Mouse (Mus musculus) neural tube, embryonic 13.5 days (tissue): ENCODE results near the gene Tmem213. TPM values are rescaled to one million over a fixed set of nuclear protein-coding genes. Genes with fewer than 3 reads are reported as not detected.

ENCODE experiments used
- ATAC-seq: fragments of 200-750 bp; cut with Nextera tagmentation; 2 replicates; pipeline ENCODE4 v1.8.0; 2017; ENCODE audit warnings: low read depth, mild to moderate bottlenecking, moderate TSS enrichment, moderate library complexity
- H3K27ac ChIP-seq: fragments of 300-500 bp; sonication (generic); replicated peaks from 2 replicates; pipeline ENCODE4 v1.5.1; 2015; ENCODE audit warnings: moderate library complexity, mild to moderate bottlenecking, inconsistent platforms
- H3K27me3 ChIP-seq: fragments of 300-500 bp; sonication (generic); 2 replicates; pipeline ENCODE4 v1.6.1; 2015; ENCODE audit warnings: mild to moderate bottlenecking, inconsistent platforms
- H3K36me3 ChIP-seq: fragments of 300-500 bp; sonication (generic); 2 replicates; pipeline ENCODE4 v1.6.1; 2015; ENCODE audit warnings: mild to moderate bottlenecking, inconsistent platforms
- H3K4me1 ChIP-seq: fragments of 300-500 bp; sonication (generic); replicated peaks from 2 replicates; pipeline ENCODE4 v1.6.1; 2015; ENCODE audit warnings: inconsistent platforms
- H3K4me2 ChIP-seq: fragments of 300-500 bp; sonication (generic); 2 replicates; pipeline ENCODE4 v1.6.1; 2015; ENCODE audit warnings: inconsistent platforms, mild to moderate bottlenecking, moderate library complexity
- H3K4me3 ChIP-seq: fragments of 300-500 bp; sonication (generic); 2 replicates; pipeline ENCODE4 v1.5.1; 2015; ENCODE audit warnings: mild to moderate bottlenecking, inconsistent platforms
- H3K9ac ChIP-seq: fragments of 300-500 bp; sonication (generic); 2 replicates; pipeline ENCODE4 v1.6.1; 2015; ENCODE audit warnings: moderate library complexity, mild to moderate bottlenecking, inconsistent platforms
- H3K9me3 ChIP-seq: fragments of 300-500 bp; sonication (generic); 2 replicates; pipeline ENCODE4 v1.6.1; 2016; ENCODE audit warnings: inconsistent platforms
- WGBS: fragments of 180-500 bp; shearing (Covaris S2); methylation state at CpG from one replicate; pipeline ENCODE4 v1.1.7; 2015; 5-methylcytosine and 5-hydroxymethylcytosine counted together
- polyA plus RNA-seq: library from polyadenylated mRNA; unstranded; fragments of >200 nt; fragmentation: Nextera tagmentation; extraction: Ambion mirVana; gene quantifications from 2 replicates; pipeline ENCODE4 v1.2.1, GENCODE M21; 2015

Tmem213 gene
- polyA plus RNA-seq, 1 experiment from 2014 or later = not detected

DNA sequence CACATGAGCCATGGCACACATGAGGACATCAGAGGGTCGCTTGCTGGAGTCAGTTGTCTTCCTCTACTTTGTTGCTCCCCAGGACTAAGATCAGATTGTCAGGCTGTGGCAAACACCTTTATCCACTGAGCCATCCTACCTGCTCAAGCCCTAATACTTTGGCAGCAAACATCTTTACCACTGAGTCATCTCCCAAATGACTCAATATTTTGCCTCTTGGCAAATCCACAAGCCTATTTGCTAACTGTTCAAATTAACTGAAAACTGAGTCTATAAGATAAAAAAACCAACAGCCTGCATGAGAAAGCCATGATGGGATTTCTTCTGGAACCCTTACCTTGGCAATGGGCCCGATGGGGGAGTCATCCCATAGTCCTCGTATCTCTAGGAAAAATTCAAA lies 30.0 kb downstream of the Tmem213 start:
- no peak for ATAC-seq
- H3K4me1 ChIP-seq = no peaks in the 10 kb centered on the region
- no peaks in the 10 kb centered on the region for H3K9me3 ChIP-seq
- H3K9ac ChIP-seq = no peak overlapping the region
- H3K27me3 ChIP-seq = no peaks in the 10 kb centered on the region
- no peak overlapping the region for H3K27ac ChIP-seq
- 91% methylated on average over 3 of the region's 3 CpGs for WGBS
- H3K4me3 ChIP-seq = no peak overlapping the region
- H3K36me3 ChIP-seq = peaks cover 84% of the 10 kb centered on the region
- H3K4me2 ChIP-seq = no peak overlapping the region

GRCm38 (mm10) chr6:38140402-38140801 lies 31.3 kb downstream of the Tmem213 start:
- ATAC-seq = no peak
- H3K27ac ChIP-seq = no peak overlapping the region
- H3K4me1 ChIP-seq = 0 out of 2 replicates have a peak, but pooled peaks cover 9% of the 10 kb centered on the region
- 94% methylated on average over 9 of the region's 9 CpGs for WGBS
- no peak overlapping the region for H3K9ac ChIP-seq
- H3K9me3 ChIP-seq = no peaks in the 10 kb centered on the region
- H3K4me2 ChIP-seq = no peak overlapping the region
- peaks cover 79% of the 10 kb centered on the region for H3K36me3 ChIP-seq
- H3K4me3 ChIP-seq = no peak overlapping the region
- no peaks in the 10 kb centered on the region for H3K27me3 ChIP-seq

DNA sequence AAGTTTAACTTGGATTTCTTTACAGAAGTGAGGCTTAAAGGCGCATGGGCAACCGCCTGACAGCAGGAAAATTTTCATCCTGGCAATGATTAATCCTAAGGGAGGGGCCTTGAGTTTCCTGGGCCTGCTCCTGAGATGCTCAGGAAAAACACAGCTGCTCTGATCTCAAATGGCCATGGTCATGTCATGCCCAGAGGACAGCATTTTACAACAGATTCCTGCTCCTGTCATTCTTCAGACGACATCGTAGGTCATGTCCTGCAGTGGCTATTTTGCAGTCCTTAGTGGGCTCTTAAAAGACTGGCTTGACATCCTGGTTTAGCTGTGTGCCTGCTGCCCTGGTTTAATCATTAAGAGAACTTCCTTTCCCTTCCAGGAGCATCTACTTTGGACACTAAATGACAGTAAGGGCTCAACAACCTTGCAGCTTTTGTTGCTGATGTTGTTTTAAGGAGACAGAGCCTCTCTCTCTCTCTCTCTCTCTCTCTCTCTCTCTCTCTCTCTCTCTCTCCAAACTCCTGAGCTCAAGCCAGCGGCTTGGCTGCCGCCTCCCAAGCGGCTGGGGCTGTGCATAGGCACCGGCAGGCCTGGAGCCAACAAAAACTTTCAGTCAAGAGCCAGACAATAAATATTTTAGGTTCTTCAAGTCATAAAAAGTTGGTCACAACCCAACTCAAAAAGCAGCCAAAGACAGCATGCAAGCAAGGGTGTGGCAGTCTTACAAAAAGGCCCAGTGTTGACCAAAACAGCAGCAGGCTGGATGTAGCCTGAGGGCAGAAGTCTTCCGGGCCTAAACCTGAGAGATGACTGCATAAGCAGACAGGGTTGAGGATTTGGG lies 35.3 kb downstream of the Tmem213 start:
- Histone ChIP-seq H3K27me3 (no peaks in the 10 kb centered on the region), H3K4me2 (no peak overlapping the region), H3K4me3 (no peak overlapping the region), H3K4me1 (0 out of 2 replicates have a peak, but pooled peaks cover 16% of the 10 kb centered on the region), H3K9me3 (no peaks in the 10 kb centered on the region), H3K9ac (no peak overlapping the region), H3K27ac (peak overlapping the region; percentile 33; the same call in 1 of the 2 replicates), H3K36me3 (peaks cover 80% of the 10 kb centered on the region)
- 60% methylated on average over 9 of the region's 9 CpGs for WGBS
- no peak for ATAC-seq

- Histone ChIP-seq H3K4me2 (no peak overlapping the region), H3K9me3 (no peaks in the 10 kb centered on the region), H3K9ac (no peak overlapping the region), H3K4me3 (no peak overlapping the region), H3K27ac (peak overlapping the region; percentile 57), H3K36me3 (peaks cover 77% of the 10 kb centered on the region), H3K27me3 (no peaks in the 10 kb centered on the region), H3K4me1 (0 out of 2 replicates have a peak, but pooled peaks cover 16% of the 10 kb centered on the region)
- ATAC-seq = no peak
- 68% methylated on average over 8 of the region's 8 CpGs for WGBS
Observed at GRCm38 (mm10) chr6:38145463-38146065, 36.5 kb downstream of the Tmem213 start.

- Histone ChIP-seq H3K9ac (no peak overlapping the region), H3K4me2 (no peak overlapping the region), H3K36me3 (peaks cover 73% of the 10 kb centered on the region), H3K4me1 (0 out of 2 replicates have a peak, but pooled peaks cover 16% of the 10 kb centered on the region), H3K4me3 (no peak overlapping the region), H3K9me3 (no peaks in the 10 kb centered on the region), H3K27ac (no peak overlapping the region), H3K27me3 (no peaks in the 10 kb centered on the region)
- WGBS = 87% methylated on average over 5 of the region's 5 CpGs
- no peak for ATAC-seq
Observed at GRCm38 (mm10) chr6:38147301-38147700, 38.2 kb downstream of the Tmem213 start.

DNA sequence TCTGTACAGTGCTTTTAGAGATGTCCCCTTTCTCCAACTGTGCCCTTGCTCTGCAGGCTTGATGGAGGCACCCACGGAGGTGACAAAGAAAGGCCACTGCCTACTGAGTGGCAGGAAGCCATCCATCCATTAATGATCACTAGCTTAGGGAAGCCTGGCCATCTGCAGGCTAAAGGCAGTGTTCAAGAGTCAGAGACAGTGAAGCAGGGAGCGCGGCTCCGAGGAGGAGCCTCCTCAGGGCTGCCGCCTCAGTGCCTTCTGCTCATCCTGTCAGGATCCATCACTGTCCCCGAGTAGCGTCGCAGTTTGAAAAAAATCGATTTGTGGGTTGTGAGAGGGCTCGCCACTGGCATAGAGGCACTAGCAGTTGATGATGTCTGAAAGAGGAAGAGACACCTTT lies 39.6 kb downstream of the Tmem213 start:
- Histone ChIP-seq H3K27ac (no peak overlapping the region), H3K27me3 (no peaks in the 10 kb centered on the region), H3K4me1 (0 out of 2 replicates have a peak, but pooled peaks cover 16% of the 10 kb centered on the region), H3K36me3 (peaks cover 77% of the 10 kb centered on the region), H3K4me3 (no peak overlapping the region), H3K4me2 (no peak overlapping the region), H3K9me3 (no peaks in the 10 kb centered on the region), H3K9ac (no peak overlapping the region)
- ATAC-seq = no peak
- WGBS = 93% methylated on average over 10 of the region's 10 CpGs

DNA sequence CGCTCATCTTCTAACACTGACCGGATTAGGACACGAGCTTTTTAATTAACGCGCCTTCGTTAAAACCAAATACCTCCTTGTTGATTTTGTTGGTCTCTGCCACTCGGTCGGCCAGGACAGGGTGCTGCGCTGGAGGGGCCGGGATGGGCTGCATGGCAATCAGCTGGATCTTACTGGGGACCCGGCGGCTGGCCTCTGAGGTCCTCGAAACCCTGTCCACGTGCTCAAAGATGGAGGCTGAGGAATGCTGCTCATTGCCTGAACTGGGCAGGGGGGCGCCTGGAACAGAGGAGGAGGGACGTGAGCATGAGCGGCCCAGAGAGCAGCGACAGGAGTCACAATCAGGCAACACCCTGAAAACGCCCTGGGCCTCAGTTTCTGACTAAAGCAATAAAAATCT lies 40.4 kb downstream of the Tmem213 start:
- no peak overlapping the region for H3K9ac ChIP-seq
- H3K27ac ChIP-seq = no peak overlapping the region
- no peak overlapping the region for H3K4me3 ChIP-seq
- 0 out of 2 replicates have a peak, but pooled peaks cover 13% of the 10 kb centered on the region for H3K4me1 ChIP-seq
- no peak overlapping the region for H3K4me2 ChIP-seq
- no peaks in the 10 kb centered on the region for H3K9me3 ChIP-seq
- no peaks in the 10 kb centered on the region for H3K27me3 ChIP-seq
- WGBS = 89% methylated on average over 19 of the region's 19 CpGs
- H3K36me3 ChIP-seq = peaks cover 79% of the 10 kb centered on the region
- no peak for ATAC-seq

- Histone ChIP-seq H3K9me3 (no peaks in the 10 kb centered on the region), H3K4me2 (no peak overlapping the region), H3K9ac (no peak overlapping the region), H3K4me1 (no peaks in the 10 kb centered on the region), H3K27me3 (no peaks in the 10 kb centered on the region), H3K36me3 (peaks cover 84% of the 10 kb centered on the region), H3K4me3 (no peak overlapping the region), H3K27ac (no peak overlapping the region)
- WGBS = 85% methylated on average over 11 of the region's 11 CpGs
- no peak for ATAC-seq
Observed at GRCm38 (mm10) chr6:38152305-38152704, 43.2 kb downstream of the Tmem213 start.

- H3K36me3 ChIP-seq = peaks cover 60% of the 10 kb centered on the region
- WGBS = 91% methylated on average over 5 of the region's 5 CpGs
- no peak for ATAC-seq
Observed at GRCm38 (mm10) chr6:38156204-38156603, 47.1 kb downstream of the Tmem213 start.

GRCm38 (mm10) chr6:38157925-38158324 lies 48.9 kb downstream of the Tmem213 start:
- peaks cover 37% of the 10 kb centered on the region for H3K4me1 ChIP-seq
- H3K27me3 ChIP-seq = no peaks in the 10 kb centered on the region
- peak overlapping the region; percentile 40; the same call in 1 of the 2 replicates for H3K27ac ChIP-seq
- ATAC-seq = no peak
- H3K9me3 ChIP-seq = no peaks in the 10 kb centered on the region
- no peak overlapping the region for H3K4me3 ChIP-seq
- WGBS = 48% methylated on average over 16 of the region's 16 CpGs
- 0 out of 2 replicates have a peak overlapping the region, but pooled peaks have one; percentile 34 for H3K9ac ChIP-seq
- H3K36me3 ChIP-seq = peaks cover 47% of the 10 kb centered on the region
- H3K4me2 ChIP-seq = no peak overlapping the region

More at GRCm38 (mm10) chr6:38156204-38156603, 47.1 kb downstream of the Tmem213 start:
- no peak overlapping the region for H3K4me2 ChIP-seq
- H3K27me3 ChIP-seq = no peaks in the 10 kb centered on the region
- H3K27ac ChIP-seq = no peak overlapping the region
- H3K4me1 ChIP-seq = peaks cover 27% of the 10 kb centered on the region
- H3K9me3 ChIP-seq = no peaks in the 10 kb centered on the region
- H3K9ac ChIP-seq = no peak overlapping the region
- no peak overlapping the region for H3K4me3 ChIP-seq

GRCm38 (mm10) chr6:38159576-38159975 lies 50.5 kb downstream of the Tmem213 start:
- no peak overlapping the region for H3K9ac ChIP-seq
- H3K36me3 ChIP-seq = peaks cover 44% of the 10 kb centered on the region
- H3K4me3 ChIP-seq = no peak overlapping the region
- 69% methylated on average over 4 of the region's 4 CpGs for WGBS
- no peak overlapping the region for H3K27ac ChIP-seq
- no peaks in the 10 kb centered on the region for H3K27me3 ChIP-seq
- ATAC-seq = peak; percentile 36; the same call in 1 of the 2 replicates
- H3K4me1 ChIP-seq = peaks cover 46% of the 10 kb centered on the region
- H3K4me2 ChIP-seq = no peak overlapping the region
- H3K9me3 ChIP-seq = no peaks in the 10 kb centered on the region

DNA sequence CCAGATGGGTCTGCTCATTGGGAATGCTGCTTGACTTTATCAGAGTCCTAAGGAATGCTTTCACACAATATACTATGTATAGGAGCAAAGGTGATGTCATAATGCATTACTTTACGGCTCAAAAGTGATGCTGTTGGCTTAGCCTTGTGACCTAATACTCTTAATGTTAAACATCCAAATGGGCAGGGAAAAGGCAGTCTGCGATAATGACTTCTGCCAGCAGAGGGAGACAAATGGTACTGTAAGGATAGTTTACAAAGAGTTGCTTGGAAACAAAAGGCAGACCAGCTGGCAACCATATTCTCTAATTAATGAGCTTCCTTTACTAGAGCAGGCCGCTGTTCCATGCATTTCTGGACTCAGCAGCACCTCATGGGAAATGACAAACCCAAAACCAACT lies 51.0 kb downstream of the Tmem213 start:
- peak; percentile 69 for ATAC-seq
- 14% methylated on average over 3 of the region's 3 CpGs for WGBS

More for the DNA sequence above, 51.0 kb downstream of the Tmem213 start:
- H3K9ac ChIP-seq = no peak overlapping the region
- H3K27ac ChIP-seq = peak overlapping the region; percentile 83
- no peaks in the 10 kb centered on the region for H3K27me3 ChIP-seq
- peaks cover 41% of the 10 kb centered on the region for H3K36me3 ChIP-seq
- peaks cover 48% of the 10 kb centered on the region for H3K4me1 ChIP-seq
- H3K4me3 ChIP-seq = no peak overlapping the region
- H3K4me2 ChIP-seq = no peak overlapping the region
- no peaks in the 10 kb centered on the region for H3K9me3 ChIP-seq
